Mouse (Mus musculus) hindbrain, postnatal 0 days (tissue): ENCODE data around the gene Hoxa9. TPM values are rescaled to one million over a fixed set of nuclear protein-coding genes. Genes with fewer than 3 reads are reported as not detected.

ENCODE experiments used
- ATAC-seq: fragments of 200-750 bp; cut with Nextera tagmentation; 2 replicates; pipeline ENCODE4 v1.8.0; 2017; ENCODE audit warnings: mild to moderate bottlenecking, moderate TSS enrichment, moderate library complexity
- DNase-seq: peaks from one replicate; pipeline ENCODE4 v3.0.0-alpha.2; 2015; ENCODE audit warnings: low spot score
- H3K27ac ChIP-seq: fragments of 300-500 bp; sonication (generic); 2 replicates; pipeline ENCODE4 v1.5.1; 2014; ENCODE audit warnings: mild to moderate bottlenecking
- H3K27me3 ChIP-seq: fragments of 300-500 bp; sonication (generic); 2 replicates; pipeline ENCODE4 v1.6.1; 2014; ENCODE audit warnings: low read length, mixed read lengths; ENCODE audit not compliant: insufficient read depth
- H3K36me3 ChIP-seq: fragments of 300-500 bp; sonication (generic); 2 replicates; pipeline ENCODE4 v1.6.1; 2014; ENCODE audit warnings: low read length, mixed read lengths; ENCODE audit not compliant: insufficient read depth
- H3K4me1 ChIP-seq: fragments of 300-500 bp; sonication (generic); 2 replicates; pipeline ENCODE4 v1.6.1; 2014; ENCODE audit warnings: antibody characterized with exemption, low read length, mixed read lengths; ENCODE audit not compliant: insufficient read depth
- H3K4me2 ChIP-seq: fragments of 300-500 bp; sonication (generic); 2 replicates; pipeline ENCODE4 v1.6.1; 2014; ENCODE audit warnings: low read depth, mild to moderate bottlenecking, low read length, moderate library complexity, mixed read lengths
- H3K4me3 ChIP-seq: fragments of 300-500 bp; sonication (generic); 2 replicates; pipeline ENCODE4 v1.5.1; 2014; ENCODE audit warnings: low read length
- H3K9ac ChIP-seq: fragments of 300-500 bp; sonication (generic); replicated peaks from 2 replicates; pipeline ENCODE4 v1.6.1; 2014; ENCODE audit warnings: mild to moderate bottlenecking, low read length, moderate library complexity, mixed read lengths
- H3K9me3 ChIP-seq: fragments of 300-500 bp; sonication (generic); 2 replicates; pipeline ENCODE4 v1.6.1; 2016; ENCODE audit warnings: low read length, mixed read lengths
- CTCF ChIP-seq: IDR thresholded peaks from 2 replicates; pipeline ENCODE4 v1.5.1; 2016; ENCODE audit warnings: antibody characterized with exemption, control low read depth, low read depth
- WGBS: fragments of 180-500 bp; shearing (Covaris S2); extraction: QIAGEN DNeasy Blood & Tissue Kit; methylation state at CpG from one replicate; pipeline ENCODE4 v1.1.7; 2014; 5-methylcytosine and 5-hydroxymethylcytosine counted together
- polyA plus RNA-seq: library from polyadenylated mRNA; unstranded; fragments of >200 nt; fragmentation: Nextera tagmentation; extraction: Ambion mirVana; gene quantifications from 2 replicates; pipeline ENCODE4 v1.2.1, GENCODE M21; 2015
- total RNA-seq: library from RNA; depleted of rRNA; stranded (reverse); fragments of >200 nt; gene quantifications from 2 replicates; pipeline ENCODE4 v1.2.3, GENCODE M21; 2014

Hoxa9 gene
- total and polyA plus RNA-seq, 2 experiments from 2014 or later, result 0.26 TPM; not detected in 1

DNA sequence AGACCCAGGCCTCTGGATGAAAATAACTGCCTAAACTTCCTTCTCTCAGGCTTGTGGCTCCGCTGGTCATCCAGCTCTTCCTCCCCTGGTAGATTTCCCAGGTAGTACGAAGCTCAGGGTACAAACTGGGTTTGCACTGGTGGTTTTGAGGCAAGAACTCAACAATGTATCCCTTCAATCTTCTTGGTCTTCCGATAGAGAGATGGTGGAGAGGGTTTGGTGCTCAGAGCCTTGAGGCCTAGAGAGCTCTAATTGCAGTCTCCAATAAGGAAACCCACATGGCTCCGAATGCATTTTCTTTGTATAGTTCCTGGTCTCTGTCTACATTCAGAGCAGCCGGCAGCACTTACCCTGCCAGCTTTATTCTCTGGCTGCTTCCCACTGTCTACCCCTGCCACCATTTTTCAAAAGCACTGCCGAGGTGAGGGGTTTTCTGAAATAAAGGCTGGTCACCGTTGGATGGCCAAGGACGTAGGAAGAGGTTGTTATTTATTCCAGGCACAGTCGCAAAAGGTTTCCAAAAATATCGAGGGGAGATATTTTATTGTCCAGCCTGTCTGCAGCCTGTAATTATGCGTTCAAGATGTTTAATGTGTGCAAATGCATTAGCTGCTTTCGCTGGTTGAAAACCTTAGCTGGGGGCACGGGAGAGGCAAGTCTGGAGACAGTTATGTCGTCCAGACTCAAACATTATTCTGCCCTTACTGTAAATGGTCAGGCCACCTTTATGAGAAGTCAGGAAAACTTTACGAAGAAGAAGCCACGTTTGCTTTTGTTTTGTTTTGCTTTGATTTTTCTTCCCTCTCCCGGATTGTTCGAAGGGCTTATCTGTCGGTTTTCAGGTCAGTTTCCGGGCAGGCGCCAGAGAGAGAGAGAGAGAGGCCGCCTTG, 42.1 kb upstream of the Hoxa9 start:
- H3K4me2 ChIP-seq, result no peak overlapping the region
- no peak for TF ChIP-seq CTCF
- WGBS, result 8% methylated on average over 22 of the region's 22 CpGs
- no peaks in the 10 kb centered on the region for H3K4me1 ChIP-seq
- ATAC-seq (no peak), DNase-seq (no peak)
- H3K9ac ChIP-seq, result no peak overlapping the region
- no peak overlapping the region for H3K27ac ChIP-seq
- no peaks in the 10 kb centered on the region for H3K9me3 ChIP-seq
- H3K27me3 ChIP-seq, result peaks cover 91% of the 10 kb centered on the region
- no peaks in the 10 kb centered on the region for H3K36me3 ChIP-seq
- H3K4me3 ChIP-seq, result no peak overlapping the region

DNA sequence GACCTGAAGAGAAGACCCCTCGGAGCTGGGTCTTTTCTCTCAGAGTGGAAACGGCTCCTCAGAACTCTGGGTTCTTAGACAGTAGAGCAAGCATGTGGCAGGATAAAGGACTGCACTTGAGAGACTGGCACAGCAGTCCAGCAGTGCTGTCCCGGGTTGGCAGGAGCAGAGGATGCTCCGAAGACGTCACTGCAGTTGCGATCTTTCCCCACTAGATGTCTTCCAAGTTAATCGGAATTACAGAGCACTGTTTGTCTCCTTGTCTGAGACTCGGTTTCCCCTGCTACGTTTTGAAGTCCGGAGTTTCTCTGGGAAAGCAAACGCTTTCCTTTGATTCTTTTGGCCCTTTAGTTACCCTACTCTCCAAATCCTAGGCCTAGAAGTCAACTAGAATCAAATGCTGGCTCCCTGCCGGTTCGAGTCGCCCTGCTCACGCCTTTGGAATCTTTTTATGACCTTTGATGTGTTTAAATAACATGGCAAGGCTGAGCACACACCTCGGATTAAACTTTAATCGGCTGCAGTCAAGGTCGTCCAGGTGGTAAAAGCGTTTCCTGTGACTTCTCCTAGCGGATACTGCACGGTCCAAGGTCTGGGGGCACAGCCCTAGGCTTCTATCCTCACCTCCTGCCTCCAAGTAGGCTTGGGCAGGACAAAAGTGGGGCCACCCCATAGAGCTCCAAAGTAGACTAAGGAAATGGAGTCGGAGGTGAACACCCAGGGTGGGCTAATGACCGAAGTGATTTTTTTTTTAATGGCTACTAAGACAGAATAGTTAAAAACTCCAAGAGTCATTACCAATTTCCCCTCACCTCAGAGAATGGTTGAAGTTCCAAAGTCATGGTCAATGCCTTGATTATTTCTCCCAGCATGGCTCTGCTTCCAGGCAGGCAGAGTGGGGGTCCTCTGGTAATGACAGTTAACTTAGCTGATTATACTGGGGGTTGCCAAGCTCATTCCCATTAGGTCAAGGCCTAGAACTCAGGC, 39.9 kb upstream of the Hoxa9 start:
- Histone ChIP-seq H3K4me1 (no peaks in the 10 kb centered on the region), H3K4me2 (no peak overlapping the region), H3K9me3 (no peaks in the 10 kb centered on the region), H3K27ac (no peak overlapping the region), H3K36me3 (no peaks in the 10 kb centered on the region), H3K27me3 (peaks cover 88% of the 10 kb centered on the region), H3K9ac (no peak overlapping the region), H3K4me3 (0 out of 2 replicates have a peak overlapping the region, but pooled peaks have one; percentile 3)
- TF ChIP-seq CTCF, result peak; percentile 83
- WGBS, result 6% methylated on average over 23 of the region's 23 CpGs
- DNase-seq (peak; percentile 83), ATAC-seq (peak; percentile 59)

DNA sequence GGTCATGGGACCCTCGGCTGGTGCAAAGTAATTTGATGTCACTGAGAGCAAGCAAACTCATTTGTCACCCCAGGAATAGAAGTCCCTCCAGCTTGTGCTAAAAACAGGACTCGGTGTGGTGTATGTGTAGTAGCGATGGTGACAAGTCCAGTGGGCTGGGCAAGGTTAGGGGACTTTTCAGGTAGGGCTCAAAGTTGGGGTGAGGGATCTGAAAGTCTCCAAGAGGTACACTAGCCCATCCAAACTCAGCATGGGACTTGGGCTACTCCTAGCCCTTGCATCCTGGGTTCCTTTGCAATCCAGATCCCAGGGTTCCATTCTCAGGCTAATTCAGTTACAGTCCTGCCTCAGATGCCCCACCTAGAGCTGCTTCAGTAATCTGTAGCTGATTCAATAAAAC, 37.9 kb upstream of the Hoxa9 start:
- 1% methylated on average over 3 of the region's 3 CpGs for WGBS
- no peak for ATAC-seq
- TF ChIP-seq CTCF, result no peak

DNA sequence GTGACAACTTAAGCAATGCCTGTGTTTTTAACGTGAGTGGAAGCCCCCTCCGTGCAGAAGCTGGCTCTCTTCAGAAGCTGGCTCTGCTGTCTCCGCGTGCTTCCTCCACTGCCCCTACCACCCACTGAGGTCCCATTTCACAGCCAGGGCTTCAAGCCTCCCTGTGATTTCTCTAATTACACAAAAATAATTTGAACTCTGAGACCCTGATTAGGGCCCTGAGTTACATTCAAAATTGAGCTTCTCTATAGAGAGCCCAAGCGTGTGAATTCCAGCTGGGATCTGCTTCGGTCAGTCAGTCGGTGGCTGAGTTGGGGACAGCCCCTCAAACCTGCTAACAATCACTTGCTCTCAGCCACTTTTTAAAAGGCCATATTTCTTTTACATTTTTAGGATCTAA, 37.5 kb upstream of the Hoxa9 start:
- no peak overlapping the region for H3K27ac ChIP-seq
- no peaks in the 10 kb centered on the region for H3K9me3 ChIP-seq
- H3K27me3 ChIP-seq, result peaks cover 92% of the 10 kb centered on the region
- H3K9ac ChIP-seq, result no peak overlapping the region
- no peak overlapping the region for H3K4me3 ChIP-seq
- WGBS, result 1% methylated on average over 7 of the region's 7 CpGs
- no peak for TF ChIP-seq CTCF
- ATAC-seq, result no peak
- H3K36me3 ChIP-seq, result no peaks in the 10 kb centered on the region
- H3K4me1 ChIP-seq, result no peaks in the 10 kb centered on the region
- no peak for DNase-seq
- H3K4me2 ChIP-seq, result no peak overlapping the region

More for the DNA sequence above, 37.9 kb upstream of the Hoxa9 start:
- Histone ChIP-seq H3K4me3 (no peak overlapping the region), H3K36me3 (no peaks in the 10 kb centered on the region), H3K27ac (no peak overlapping the region), H3K4me2 (no peak overlapping the region), H3K4me1 (no peaks in the 10 kb centered on the region), H3K9ac (no peak overlapping the region), H3K9me3 (no peaks in the 10 kb centered on the region), H3K27me3 (peaks cover 92% of the 10 kb centered on the region)
- DNase-seq, result no peak

DNA sequence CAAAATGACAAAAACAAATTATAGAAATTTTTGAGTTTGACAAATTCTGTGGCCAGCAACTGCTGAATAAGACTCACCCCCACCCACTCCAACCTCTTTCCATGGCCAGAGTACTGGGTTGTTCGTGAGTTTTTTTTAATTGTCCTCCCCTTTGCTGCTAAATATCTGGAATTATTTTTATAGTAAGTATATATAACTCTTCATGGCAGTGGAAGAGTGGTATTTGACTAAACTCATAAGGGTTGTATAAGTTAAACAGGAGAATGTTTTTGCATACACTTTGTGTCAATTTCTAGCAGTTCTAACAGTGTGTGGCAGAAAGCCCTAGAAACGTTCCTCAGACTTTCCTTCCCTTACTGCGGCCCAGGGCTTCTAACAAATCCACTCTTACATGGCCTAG, 36.8 kb upstream of the Hoxa9 start:
- DNase-seq (no peak), ATAC-seq (no peak)
- Histone ChIP-seq H3K4me1 (no peaks in the 10 kb centered on the region), H3K9ac (no peak overlapping the region), H3K9me3 (no peaks in the 10 kb centered on the region), H3K36me3 (no peaks in the 10 kb centered on the region), H3K4me2 (no peak overlapping the region), H3K4me3 (no peak overlapping the region), H3K27ac (no peak overlapping the region), H3K27me3 (peaks cover 92% of the 10 kb centered on the region)
- 10% methylated on average over 3 of the region's 3 CpGs for WGBS
- TF ChIP-seq CTCF, result no peak

DNA sequence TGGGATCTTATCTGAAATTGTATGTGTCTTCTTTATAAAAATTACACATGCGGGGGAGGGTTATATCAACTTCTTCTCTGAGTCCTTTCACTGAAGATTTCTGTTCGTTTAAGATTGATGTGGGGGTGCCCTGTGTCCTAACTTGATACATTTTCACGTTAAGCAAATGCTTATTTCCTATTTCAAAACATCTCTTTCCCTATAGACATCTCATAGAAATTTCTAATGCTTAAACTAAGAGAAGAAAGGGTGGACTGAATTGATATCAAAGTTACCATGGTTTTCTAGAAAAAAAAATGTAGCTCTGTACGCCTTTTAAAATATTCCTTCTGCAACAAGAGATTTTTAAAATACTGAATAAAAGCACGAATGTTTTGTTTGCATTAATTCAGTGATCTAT, 36.3 kb upstream of the Hoxa9 start:
- WGBS, result 16% methylated on average over 5 of the region's 5 CpGs
- Histone ChIP-seq H3K4me3 (no peak overlapping the region), H3K27me3 (peaks cover 92% of the 10 kb centered on the region), H3K27ac (no peak overlapping the region), H3K9me3 (no peaks in the 10 kb centered on the region), H3K4me2 (no peak overlapping the region), H3K9ac (no peak overlapping the region), H3K4me1 (no peaks in the 10 kb centered on the region), H3K36me3 (no peaks in the 10 kb centered on the region)
- ATAC-seq (no peak), DNase-seq (no peak)
- no peak for TF ChIP-seq CTCF
